Mouse (Mus musculus): ENCODE measurements around the gene Ltbp2.

- TF ChIP-seq GATA1 (IDR thresholded peaks at IDR 0.05; ENCODE audit: low read length) (no peak), TAL1 (IDR thresholded peaks at IDR 0.05; ENCODE audit: low read length) (no peak)
Observed at GRCm38 (mm10) chr12:84750661-84751060, 125.7 kb downstream of the Ltbp2 start.
